Mouse (Mus musculus): ENCODE results near the gene Hyal1.

DNA sequence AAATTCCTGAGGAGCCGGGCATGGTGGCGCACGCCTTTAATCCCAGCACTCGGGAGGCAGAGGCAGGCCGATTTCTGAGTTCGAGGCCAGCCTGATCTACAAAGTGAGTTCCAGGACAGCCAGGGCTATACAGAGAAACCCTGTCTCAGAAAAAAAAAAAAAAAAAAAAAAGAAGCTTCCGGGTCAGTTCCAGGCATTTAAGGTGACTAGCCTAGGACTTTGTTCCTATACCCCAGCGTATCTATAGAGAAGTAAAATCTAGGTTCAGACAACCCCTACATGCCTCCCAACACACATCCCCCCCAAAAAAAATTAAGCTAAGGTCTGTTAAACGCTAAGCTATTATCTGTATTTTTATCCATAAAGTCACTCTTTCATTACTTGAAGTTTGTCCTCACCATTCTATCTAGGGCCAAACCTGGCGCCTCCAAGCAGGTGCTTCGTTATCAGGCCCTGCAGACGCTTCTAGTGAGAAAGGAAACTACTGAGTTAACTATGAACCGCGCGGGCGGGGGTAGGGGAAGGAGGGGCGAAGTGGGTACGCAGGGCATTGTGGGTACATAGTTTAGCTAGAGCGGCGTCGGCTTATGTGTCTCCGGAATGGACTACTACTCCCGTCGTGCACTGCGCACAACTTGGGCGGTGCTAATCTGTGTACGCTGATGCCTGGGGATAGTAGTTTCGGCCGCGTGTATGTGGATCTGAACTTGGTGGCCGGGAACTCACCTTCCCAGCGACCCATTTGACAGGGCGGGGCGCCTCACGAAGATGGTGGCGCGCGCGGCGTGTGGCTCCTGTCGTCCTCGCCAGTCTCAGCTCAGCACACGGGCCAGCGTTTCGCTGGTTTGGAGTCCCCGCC is 10.5 kb downstream of the Hyal1 start, which contains the start of gene Ifrd2:
- TF ChIP-seq CTCF (IDR thresholded peaks at IDR 0.05; ENCODE audit: low read depth) (no peak), EP300 (IDR thresholded peaks at IDR 0.05; ENCODE audit: low read depth) (peak; percentile 43; the same call in 1 of the 2 replicates)

All from heart, postnatal 0 days (tissue).